Mouse (Mus musculus) leukemia stem cell, adult 10-12 weeks (primary cell): ENCODE data around the gene Ebp. TPM values are rescaled to one million over a fixed set of nuclear protein-coding genes. Genes with fewer than 3 reads are reported as not detected.

Experiments
- polyA plus RNA-seq: library from polyadenylated mRNA; stranded (reverse); fragments of >175 nt; gene quantifications from 2 replicates; pipeline ENCODE4 v1.2.3, GENCODE M21; 2012; ENCODE audit warnings: low replicate concordance

Gene Ebp
- 1.8 and 4.0 TPM in 2 replicates for polyA plus RNA-seq

DNA sequence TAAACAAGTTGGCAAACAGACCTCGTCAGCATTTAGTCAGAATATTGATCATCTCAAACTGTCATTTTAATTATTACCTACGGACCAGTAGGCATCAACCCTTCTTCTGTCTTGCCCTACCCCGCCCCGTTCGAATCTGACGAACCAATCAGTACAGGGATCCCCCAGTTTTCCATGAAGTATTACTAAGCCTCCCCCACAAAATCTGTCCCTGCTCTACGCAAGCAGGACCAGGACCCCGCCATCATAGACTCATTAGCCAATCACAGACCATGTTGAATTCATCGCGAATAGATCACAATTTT lies at the start of gene Ebp:
Gene Ebp (minus strand): TSS at position 94 of the 305 bp plus-strand sequence.

GRCm38 (mm10) chrX:8206015-8206693 lies 12.8 kb upstream of the Ebp start, which contains the start of gene Porcn:
Porcn (minus strand) TSS chrX:8206525.

GRCm38 (mm10) chrX:8175504-8176385 lies 17.6 kb downstream of the Ebp start, which contains the start of gene Tbc1d25:
Tbc1d25 (minus strand) TSS chrX:8176181.

GRCm38 (mm10) chrX:8145153-8145991 lies 47.9 kb downstream of the Ebp start, which contains the start of gene Rbm3:
Rbm3 (minus strand) TSS chrX:8145880.

Other genes with a start within 250 kb of the Ebp start
- gene Hdac6, start 245.6 kb downstream of the Ebp start, polyA plus RNA-seq = 3.7 and 5.1 TPM in 2 replicates
- 77.8 and 320 TPM in 2 replicates for gene Gata1, start 215.4 kb downstream of the Ebp start, polyA plus RNA-seq
- not detected in 2 replicates for gene Glod5, start 175.0 kb downstream of the Ebp start, polyA plus RNA-seq
- gene Suv39h1, start 118.8 kb downstream of the Ebp start, polyA plus RNA-seq = 4.4 and 12.7 TPM in 2 replicates
- 122 and 255 TPM in 2 replicates for gene Was, start 103.0 kb downstream of the Ebp start, polyA plus RNA-seq
- 15.5 and 28.1 TPM in 2 replicates for gene Wdr13, start 60.6 kb downstream of the Ebp start, polyA plus RNA-seq
- gene Rbm3, start 47.6 kb downstream of the Ebp start, polyA plus RNA-seq = 19.3 and 54.0 TPM in 2 replicates
- gene Tbc1d25, start 17.3 kb downstream of the Ebp start, polyA plus RNA-seq = 2.0 and 9.7 TPM in 2 replicates
- 4.1 and 4.4 TPM in 2 replicates for gene Porcn, start 13.0 kb upstream of the Ebp start, polyA plus RNA-seq
- 28.1 and 60.5 TPM in 2 replicates for gene Ftsj1, start 58.9 kb upstream of the Ebp start, polyA plus RNA-seq
- gene Slc38a5, start 77.6 kb upstream of the Ebp start, polyA plus RNA-seq = 12.2 and 298 TPM in 2 replicates
- not detected in 2 replicates for gene Ssxb10, start 133.9 kb upstream of the Ebp start, polyA plus RNA-seq
- not detected in 2 replicates for gene Ssxb9, start 173.5 kb upstream of the Ebp start, polyA plus RNA-seq
- not detected in 2 replicates for gene Ssxb1, start 219.8 kb upstream of the Ebp start, polyA plus RNA-seq